Mouse (Mus musculus) hematopoietic stem cell, adult 5-6 weeks (primary cell): ENCODE data around the gene H2-K1. TPM values are rescaled to one million over a fixed set of nuclear protein-coding genes. Genes with fewer than 3 reads are reported as not detected.

Experiments
- ATAC-seq, 2 experiments: fragments of 125-278 bp in 1 of 2; replicated peaks in 1 of 2; 2 replicates each; pipeline ENCODE4 v1.8.0; 2016 to 2017; ENCODE audit warnings: inconsistent platforms in 2 of 2, mild to moderate bottlenecking in 2 of 2, moderate number of reproducible peaks in 2 of 2, low read depth in 1 of 2, moderate TSS enrichment in 1 of 2; ENCODE audit not compliant: low FRiP score in 2 of 2, poor library complexity in 2 of 2, severe bottlenecking in 2 of 2, insufficient read depth in 1 of 2, low TSS enrichment in 1 of 2
- total RNA-seq: library from RNA; stranded (forward); fragments of 172-1452, 232-1000 nt; gene quantifications from 2 replicates; pipeline ENCODE4 v1.2.3, GENCODE M21; 2017

The H2-K1 gene
- total RNA-seq, 1 experiment from 2014 or later: 1,467 TPM

DNA sequence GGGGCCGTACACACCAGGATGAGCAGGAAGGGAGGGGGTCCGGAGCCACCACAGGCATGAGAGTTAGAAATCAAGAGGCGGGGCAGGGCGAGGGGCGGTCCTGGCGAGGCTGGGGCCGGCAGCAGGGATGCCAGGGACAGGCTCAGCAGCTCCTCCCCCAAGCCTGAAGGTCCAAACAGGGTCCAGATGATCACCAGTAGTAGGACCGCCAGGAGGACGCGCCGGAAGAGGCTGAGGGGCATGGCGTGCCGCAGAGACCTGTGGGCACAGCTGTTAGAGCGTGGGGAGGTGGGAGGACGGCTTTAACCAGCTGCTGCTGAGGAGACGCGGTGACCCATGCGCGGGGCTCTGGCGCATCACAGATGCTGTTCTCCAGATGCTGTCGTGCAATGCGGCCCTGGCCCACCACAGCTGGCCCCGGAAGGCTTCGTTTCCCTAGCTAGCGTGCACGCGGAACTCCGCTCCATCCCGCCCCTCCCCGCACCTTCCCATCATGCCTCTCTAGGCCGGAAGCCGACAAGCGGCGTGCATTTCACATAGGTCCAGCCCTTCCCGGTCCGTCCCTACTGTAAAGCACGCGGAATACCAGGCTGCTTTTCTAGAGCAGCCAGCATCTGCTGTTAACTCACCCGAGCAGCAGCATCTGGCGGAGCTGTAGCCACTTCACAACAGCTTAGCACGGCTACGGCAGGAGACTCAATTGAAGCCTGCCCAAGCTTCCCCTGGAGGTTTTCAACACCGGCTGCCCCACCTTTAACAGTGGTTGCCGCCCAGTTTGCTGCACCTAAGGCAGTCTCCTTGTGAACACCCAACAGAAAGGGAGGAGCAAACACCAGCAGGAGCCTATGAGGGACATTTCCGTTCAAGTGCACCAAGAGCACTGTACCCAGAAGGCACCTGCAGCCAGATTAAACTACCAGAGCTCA, 48.9 kb downstream of the H2-K1 start, which contains the start of gene B3galt4:
Gene B3galt4 (minus strand): TSS at position 468 of the 926 bp plus-strand sequence.
- peak; percentile 35 to 55 for ATAC-seq

DNA sequence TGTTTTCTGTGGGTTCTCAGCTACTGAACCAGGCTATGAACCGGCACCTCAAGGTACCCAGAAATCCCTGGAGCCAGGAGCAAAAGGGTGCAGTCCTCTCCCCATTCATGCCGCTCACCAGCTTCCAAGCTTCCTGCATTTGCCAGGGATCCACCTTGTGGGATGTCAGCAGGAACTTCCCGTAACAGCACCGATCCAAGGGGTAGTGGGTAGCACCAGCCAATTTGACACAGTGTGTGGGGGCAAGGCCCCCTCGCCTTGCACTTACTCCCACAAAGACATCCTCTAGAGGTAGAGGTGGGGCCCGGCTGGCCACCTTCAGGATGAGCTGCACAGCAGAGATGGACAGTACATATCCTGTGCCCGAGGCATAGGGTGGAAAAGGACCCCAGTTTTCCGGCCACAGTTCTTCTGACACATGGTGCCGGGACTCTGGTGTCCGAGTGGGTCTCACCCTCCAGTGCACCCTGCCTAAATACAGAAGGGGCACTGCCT, 50.0 kb downstream of the H2-K1 start:
- no peak for ATAC-seq

DNA sequence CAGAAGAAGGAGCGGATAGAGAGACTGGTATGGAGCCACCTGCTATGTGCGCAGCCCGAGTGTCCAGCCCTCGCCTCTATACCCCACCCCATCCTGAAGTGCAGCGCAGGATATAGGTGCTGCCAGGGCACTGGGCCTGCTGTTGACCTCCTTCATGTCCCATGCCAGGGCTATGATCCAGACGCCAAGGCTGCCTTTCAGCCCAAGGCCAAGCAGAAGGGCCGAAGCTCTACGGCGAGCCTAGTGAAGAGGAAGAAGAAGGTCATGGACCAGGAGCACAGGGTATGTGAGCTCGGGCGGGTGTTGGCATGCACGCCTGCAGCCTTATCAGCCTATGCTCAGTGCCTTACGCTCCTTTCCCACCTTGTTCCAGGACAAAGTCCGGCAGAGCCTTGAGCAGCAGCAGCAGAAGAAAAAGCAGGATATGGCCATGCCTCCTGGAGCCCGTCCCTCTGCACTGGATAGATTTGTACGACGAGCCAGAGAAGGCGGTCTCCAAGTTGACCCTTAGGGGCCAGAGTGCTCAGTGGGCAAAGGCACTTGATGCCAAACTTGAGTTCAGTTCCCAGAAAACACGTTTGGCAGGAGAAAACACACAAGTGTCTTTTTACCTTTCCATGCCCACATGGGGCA, 51.1 kb downstream of the H2-K1 start:
- no peak for ATAC-seq

DNA sequence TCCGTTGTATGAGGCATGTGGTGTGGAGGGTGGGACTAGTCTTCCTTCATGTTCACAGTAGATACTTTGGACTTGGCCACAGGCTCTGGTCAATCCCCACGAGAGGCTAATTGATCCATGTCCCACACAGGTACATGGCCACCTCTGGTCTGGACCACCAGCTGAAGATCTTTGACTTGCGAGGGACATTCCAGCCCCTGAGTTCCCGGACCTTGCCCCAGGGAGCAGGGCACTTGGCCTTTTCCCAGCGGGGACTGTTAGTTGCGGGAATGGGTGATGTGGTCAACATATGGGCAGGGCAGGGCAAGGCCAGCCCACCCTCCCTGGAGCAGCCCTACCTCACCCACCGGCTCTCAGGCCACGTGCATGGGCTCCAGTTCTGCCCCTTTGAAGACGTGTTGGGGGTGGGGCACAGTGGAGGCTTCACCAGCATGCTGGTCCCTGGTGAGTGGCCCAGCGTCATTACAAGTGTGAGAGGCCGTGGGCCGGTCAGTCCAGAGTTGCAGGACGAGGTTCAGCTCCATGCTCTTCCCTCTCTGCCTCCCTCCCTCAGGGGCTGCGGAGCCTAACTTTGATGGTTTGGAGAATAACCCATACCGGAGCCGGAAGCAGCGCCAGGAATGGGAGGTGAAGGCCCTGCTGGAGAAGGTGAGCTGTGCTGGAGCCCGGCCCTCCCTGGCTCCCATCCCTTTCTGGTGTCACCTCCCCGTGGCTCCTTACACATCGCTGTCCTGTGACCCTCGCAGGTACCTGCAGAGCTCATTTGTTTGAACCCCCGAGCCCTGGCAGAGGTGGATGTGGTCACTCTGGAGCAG, 51.9 kb downstream of the H2-K1 start:
- no peak for ATAC-seq

DNA sequence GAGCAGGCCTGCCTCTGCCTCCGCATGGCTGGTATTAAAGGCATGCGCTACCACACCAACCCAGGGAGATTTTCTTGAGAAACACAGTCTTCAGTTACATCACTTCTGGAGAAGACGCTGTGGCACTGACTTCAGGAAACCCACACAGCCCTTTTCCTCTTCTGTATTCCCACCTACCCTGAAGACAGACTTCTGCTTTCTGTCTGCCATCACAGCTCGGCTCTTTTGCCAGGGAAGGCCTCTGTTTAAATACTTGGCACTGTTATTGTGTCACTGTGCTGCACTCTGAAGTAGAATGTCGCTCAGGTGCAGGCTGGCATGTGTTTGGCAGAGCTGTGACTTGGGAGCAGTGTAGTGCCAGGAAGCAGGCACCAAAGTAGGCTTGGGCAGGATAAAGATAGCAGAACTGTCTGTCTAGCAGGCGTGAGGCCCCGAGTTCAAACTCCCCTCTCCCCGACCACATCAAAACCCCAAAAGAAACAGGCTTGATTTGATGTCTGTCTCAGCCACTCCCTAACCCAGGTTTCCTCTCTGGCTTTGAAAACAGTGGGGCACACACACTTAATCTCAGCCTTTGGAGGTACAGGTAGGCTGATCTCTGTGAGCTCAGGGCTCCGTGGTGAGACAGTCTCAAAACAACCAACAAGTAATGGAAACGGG, 52.6 kb downstream of the H2-K1 start:
- peak; percentile 54 for ATAC-seq

Other genes starting within 250 kb of the H2-K1 start
- gene Rab11b, start 239.8 kb downstream of the H2-K1 start, total RNA-seq: 31.6 and 49.3 TPM in 2 replicates
- gene Angptl4, start 218.5 kb downstream of the H2-K1 start, total RNA-seq: 5.6 and 6.6 TPM in 2 replicates
- 7.6 and 12.8 TPM in 2 replicates for gene Kank3, start 189.8 kb downstream of the H2-K1 start, total RNA-seq
- 2,029 and 3,129 TPM in 2 replicates for gene Rps28, start 175.8 kb downstream of the H2-K1 start, total RNA-seq
- 123 and 126 TPM in 2 replicates for gene Ndufa7, start 175.8 kb downstream of the H2-K1 start, total RNA-seq
- 11.3 and 22.1 TPM in 2 replicates for gene Cd320, start 157.3 kb downstream of the H2-K1 start, total RNA-seq
- gene Gm7029, start 126.5 kb downstream of the H2-K1 start, total RNA-seq: not detected in 2 replicates
- gene Kifc1, start 109.7 kb downstream of the H2-K1 start, total RNA-seq: 24.7 and 37.6 TPM in 2 replicates
- gene Platr17, start 95.2 kb downstream of the H2-K1 start, total RNA-seq: 3.3 and 4.4 TPM in 2 replicates
- gene Daxx, start 90.9 kb downstream of the H2-K1 start, total RNA-seq: 26.5 and 27.7 TPM in 2 replicates
- 71.1 and 79.8 TPM in 2 replicates for gene Tapbp, start 84.4 kb downstream of the H2-K1 start, total RNA-seq
- gene Zbtb22, start 84.4 kb downstream of the H2-K1 start, total RNA-seq: 20.4 and 21.4 TPM in 2 replicates
- gene Rgl2, start 70.8 kb downstream of the H2-K1 start, total RNA-seq: 36.6 and 57.1 TPM in 2 replicates
- gene Pfdn6, start 60.0 kb downstream of the H2-K1 start, total RNA-seq: 89.1 and 115 TPM in 2 replicates
- 34.8 and 57.1 TPM in 2 replicates for gene Wdr46, start 59.7 kb downstream of the H2-K1 start, total RNA-seq
- 3.1 and 7.3 TPM in 2 replicates for gene B3galt4, start 48.9 kb downstream of the H2-K1 start, total RNA-seq
- 18.1 and 19.1 TPM in 2 replicates for gene Vps52, start 44.5 kb downstream of the H2-K1 start, total RNA-seq
- gene Rps18, start 44.3 kb downstream of the H2-K1 start, total RNA-seq: 1,150 and 1,883 TPM in 2 replicates
- 10.6 and 15.7 TPM in 2 replicates for gene Ring1, start 24.3 kb upstream of the H2-K1 start, total RNA-seq
- gene H2-Ke6, start 27.7 kb upstream of the H2-K1 start, total RNA-seq: 81.8 and 89.3 TPM in 2 replicates
- 60.8 and 96.9 TPM in 2 replicates for gene Slc39a7, start 31.3 kb upstream of the H2-K1 start, total RNA-seq
- gene Rxrb, start 31.5 kb upstream of the H2-K1 start, total RNA-seq: 41.2 and 51.3 TPM in 2 replicates
- 2.4 and 2.9 TPM in 2 replicates for gene Col11a2, start 39.1 kb upstream of the H2-K1 start, total RNA-seq
- gene H2-Oa, start 92.0 kb upstream of the H2-K1 start, total RNA-seq: 9.2 and 16.9 TPM in 2 replicates
- gene H2-DMa, start 119.2 kb upstream of the H2-K1 start, total RNA-seq: 88.1 and 135 TPM in 2 replicates
- 348 and 418 TPM in 2 replicates for gene Brd2, start 122.3 kb upstream of the H2-K1 start, total RNA-seq
- gene H2-DMb2, start 143.0 kb upstream of the H2-K1 start, total RNA-seq: 4.6 and 6.4 TPM in 2 replicates
- gene H2-DMb1, start 152.7 kb upstream of the H2-K1 start, total RNA-seq: 51.5 and 55.9 TPM in 2 replicates
- 130 and 164 TPM in 2 replicates for gene Tap1, start 187.2 kb upstream of the H2-K1 start, total RNA-seq
- gene Psmb9, start 187.4 kb upstream of the H2-K1 start, total RNA-seq: 124 and 169 TPM in 2 replicates
- gene Psmb8, start 197.4 kb upstream of the H2-K1 start, total RNA-seq: 392 and 482 TPM in 2 replicates
- gene Tap2, start 203.2 kb upstream of the H2-K1 start, total RNA-seq: 113 and 116 TPM in 2 replicates
- gene H2-Ob, start 238.6 kb upstream of the H2-K1 start, total RNA-seq: 60.2 and 91.1 TPM in 2 replicates